ENCODE assay signal across 16 mouse cellular contexts in the genomic region with DNA sequence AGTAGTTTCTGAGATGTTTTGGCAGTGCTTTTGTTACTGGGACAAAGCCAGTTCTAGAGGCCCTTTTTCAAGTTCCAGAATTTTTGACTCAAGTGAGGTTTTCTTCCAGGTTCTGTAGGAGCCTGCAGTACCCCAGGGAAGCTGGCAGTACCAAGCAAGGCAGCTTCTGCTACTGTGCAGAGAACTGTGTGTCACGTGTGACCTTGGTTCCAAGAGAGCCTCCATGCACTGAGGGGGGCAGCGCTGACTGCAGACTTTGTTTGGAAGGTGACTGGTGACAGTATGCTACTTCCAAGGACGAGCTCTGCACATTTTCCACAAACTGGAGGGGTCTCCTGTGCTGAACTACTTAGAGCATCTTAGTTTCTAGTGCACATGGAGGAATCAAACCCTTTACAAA. TPM values are rescaled to one million over a fixed set of nuclear protein-coding genes. Genes with fewer than 3 reads are reported as not detected.
A peak's percentile ranks its signal among the peaks of the same experiment; 100 is the strongest.
DNase-seq lines count a peak whose midpoint lies in the region; TF ChIP-seq lines count a peak whose summit lies in the region.
"Had no signal": no experiment of that assay in that cellular context is flagged by ENCODE, and none has a peak within 500 bp of the region (broad histone marks: within the 10 kb centered on the region; RNA-seq: fewer than 3 reads in every experiment).

No protein-coding gene starts in this region.

- TF ChIP-seq POLR2A in myocyte (IDR thresholded peaks at IDR 0.05; ENCODE audit: insufficient read length, low read depth), result peak; percentile 21

- no peak overlapping the region for H3K4me3 ChIP-seq in myocyte
- H3K4me3 ChIP-seq: embryonic facial prominence, embryonic 12.5 days; left cerebral cortex, adult 2 months had no signal

- no peak overlapping the region for H3ac ChIP-seq in myocyte (ENCODE audit: control insufficient read depth, insufficient read length)

- H3K27me3 ChIP-seq in myocyte (ENCODE audit: control insufficient read depth, insufficient read depth, insufficient read length), result no peaks in the 10 kb centered on the region
- H3K27me3 ChIP-seq: embryonic facial prominence, embryonic 12.5 days had no signal

- peaks cover 17% of the 10 kb centered on the region for H3K79me2 ChIP-seq in myocyte (ENCODE audit: control insufficient read depth, insufficient read depth)

- H3K36me3 ChIP-seq in myocyte (ENCODE audit: control insufficient read depth, insufficient read depth), result peaks cover 31% of the 10 kb centered on the region

- no peak overlapping the region for H3K4me2 ChIP-seq in myocyte (ENCODE audit: low read depth)
- H3K4me2 ChIP-seq: embryonic facial prominence, embryonic 12.5 days; hindbrain, embryonic 14.5 days; midbrain, embryonic 11.5 days had no signal

- peak; percentile 85 for DNase-seq in heart, adult 11 months
- no peak for DNase-seq in heart, postnatal 4 days
- peak; percentile 20 for DNase-seq in ovary, postnatal 36 days (ENCODE audit: low spot score)
- no peak for DNase-seq in ovary, postnatal 14 days (ENCODE audit: low spot score)
- peak; percentile 50 for DNase-seq in brain, adult 2 months (ENCODE audit: low read depth, low spot score)
- DNase-seq in right cerebral cortex, adult 2 months (ENCODE audit: low spot score in 2 of 2), result no peak
- DNase-seq in retina, postnatal 1 day, result no peak
- DNase-seq: kidney, postnatal 36 days; left cerebral cortex, postnatal 4 days; liver; spleen, adult 18-20 months had no signal

TF ChIP-seq in myocyte, 11 proteins besides CTCF, POLR2A, EP300 and RAD21:
- TF ChIP-seq REST (IDR thresholded peaks at IDR 0.05; ENCODE audit: insufficient read depth, insufficient read length) (no peak), POLR2AphosphoS2 (IDR thresholded peaks at IDR 0.05; ENCODE audit: insufficient read length, low read depth) (peak; percentile 62)
TF ChIP-seq in myocyte: peak in this region for 1.

RNA-seq across cellular contexts. Expression of a gene that starts 33.5 kb away (rescaled TPM):
- 10 to 100 TPM; 38.4 to 41.7 TPM for total RNA-seq in heart, postnatal 4 days (2021)
- polyA plus RNA-seq in myocyte (2012; fragmentation: generic; extraction: Trizol), result 8.6 TPM

Comparison
In these comparisons a context has a peak if more than half of its experiments do, and no peak if none do; other contexts are left out.
1. DNase-seq: peak in heart, adult 11 months (single experiment), ovary, postnatal 36 days (single experiment) and brain, adult 2 months (single experiment); none in heart, postnatal 4 days (single experiment), ovary, postnatal 14 days (single experiment), right cerebral cortex, adult 2 months (0 of 2) and retina, postnatal 1 day (single experiment).